Mouse (Mus musculus) kidney, embryonic 16.5 days (tissue): ENCODE measurements at regions not wholly inside any gene's neighbourhood (a gene's known extent, or its start where the extent isn't known, plus 50 kb on each side); places are given as distances from the start of the nearest gene placed in this dataset.
"Not testable (repeated sequence)": the region's sequence is repeated elsewhere in the genome, so short reads cannot be mapped to it uniquely, and the experiment has no call there.

ENCODE experiments used
- ATAC-seq: fragments of 200-750 bp; cut with Nextera tagmentation; 2 replicates; pipeline ENCODE4 v1.8.0; 2017; ENCODE audit warnings: moderate TSS enrichment; ENCODE audit not compliant: low FRiP score, low TSS enrichment
- H3K27ac ChIP-seq: fragments of 300-500 bp; sonication (generic); 2 replicates; pipeline ENCODE4 v1.5.1; 2014; ENCODE audit warnings: low read length
- H3K27me3 ChIP-seq: fragments of 300-500 bp; sonication (generic); 2 replicates; pipeline ENCODE4 v1.6.1; 2014; ENCODE audit warnings: low read length, control low read depth, mixed read lengths; ENCODE audit not compliant: insufficient read depth
- H3K36me3 ChIP-seq: fragments of 300-500 bp; sonication (generic); 2 replicates; pipeline ENCODE4 v1.6.1; 2014; ENCODE audit warnings: low read length, control low read depth, mixed read lengths; ENCODE audit not compliant: insufficient read depth
- H3K4me1 ChIP-seq: fragments of 300-500 bp; sonication (generic); 2 replicates; pipeline ENCODE4 v1.6.1; 2014; ENCODE audit warnings: low read length, control low read depth, mixed read lengths; ENCODE audit not compliant: insufficient read depth
- H3K4me2 ChIP-seq: fragments of 300-500 bp; sonication (generic); replicated peaks from 2 replicates; pipeline ENCODE4 v1.6.1; 2014; ENCODE audit warnings: low read depth, low read length
- H3K4me3 ChIP-seq: fragments of 300-500 bp; sonication (generic); 2 replicates; pipeline ENCODE4 v1.5.1; 2014; ENCODE audit warnings: mild to moderate bottlenecking, low read length
- H3K9ac ChIP-seq: fragments of 300-500 bp; sonication (generic); replicated peaks from 2 replicates; pipeline ENCODE4 v1.6.1; 2014; ENCODE audit warnings: low read length
- H3K9me3 ChIP-seq: fragments of 300-500 bp; sonication (generic); 2 replicates; pipeline ENCODE4 v1.6.1; 2016; ENCODE audit warnings: low read length, control low read depth
- WGBS: fragments of 180-500 bp; shearing (Covaris S2); extraction: QIAGEN DNeasy Blood & Tissue Kit; methylation state at CpG from one replicate; pipeline ENCODE4 v1.1.7; 2014; 5-methylcytosine and 5-hydroxymethylcytosine counted together

DNA sequence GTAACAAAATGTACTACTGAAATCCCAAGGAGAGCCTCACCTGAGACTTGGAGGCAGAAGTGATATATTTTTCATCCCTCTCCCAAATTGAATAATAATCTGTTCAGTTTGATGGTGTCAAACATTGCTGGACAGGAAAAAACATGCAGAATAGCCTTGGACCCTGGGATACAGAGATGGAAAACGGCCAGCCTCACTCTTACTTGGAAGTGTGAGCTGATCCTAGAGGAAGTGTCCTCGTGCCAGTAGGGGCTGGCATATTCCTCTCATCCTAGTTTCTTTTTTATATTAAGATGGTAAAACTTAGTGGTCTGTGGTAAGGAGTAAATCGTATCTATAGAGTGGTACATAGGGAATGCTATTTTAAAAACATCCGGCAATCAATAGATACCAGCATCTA is 107.6 kb upstream of the Mpdz start:
- 69% methylated on average over 4 of the region's 4 CpGs for WGBS
- Histone ChIP-seq H3K4me1 (no peaks in the 10 kb centered on the region), H3K4me3 (no peak overlapping the region), H3K4me2 (no peak overlapping the region), H3K27me3 (no peaks in the 10 kb centered on the region), H3K9me3 (0 out of 2 replicates have a peak, but pooled peaks cover 2% of the 10 kb centered on the region), H3K9ac (no peak overlapping the region), H3K36me3 (no peaks in the 10 kb centered on the region), H3K27ac (no peak overlapping the region)
- no peak for ATAC-seq

DNA sequence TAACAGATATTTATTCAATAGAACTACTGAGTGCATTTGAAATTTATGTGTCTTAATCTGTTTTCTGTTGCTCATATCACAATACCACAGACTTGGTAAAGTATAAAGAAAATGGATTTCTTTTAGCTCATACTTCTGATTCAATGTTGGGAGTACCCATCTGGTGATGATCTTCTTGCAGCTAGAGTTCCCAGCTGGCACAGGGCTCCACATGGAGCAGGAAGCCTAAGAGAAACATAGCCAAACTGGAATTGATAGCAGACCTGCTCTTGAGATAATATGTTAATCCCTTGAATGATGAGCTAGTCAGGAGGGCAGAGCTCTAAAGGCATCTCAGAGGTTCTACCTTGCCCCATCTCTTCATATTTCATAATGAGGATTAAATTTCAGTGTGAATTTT is 97.9 kb upstream of the Mpdz start:
- Histone ChIP-seq H3K4me1 (no peaks in the 10 kb centered on the region), H3K9ac (no peak overlapping the region), H3K4me3 (no peak overlapping the region), H3K9me3 (no peaks in the 10 kb centered on the region), H3K4me2 (no peak overlapping the region), H3K27me3 (no peaks in the 10 kb centered on the region), H3K36me3 (no peaks in the 10 kb centered on the region), H3K27ac (no peak overlapping the region)
- no peak for ATAC-seq

DNA sequence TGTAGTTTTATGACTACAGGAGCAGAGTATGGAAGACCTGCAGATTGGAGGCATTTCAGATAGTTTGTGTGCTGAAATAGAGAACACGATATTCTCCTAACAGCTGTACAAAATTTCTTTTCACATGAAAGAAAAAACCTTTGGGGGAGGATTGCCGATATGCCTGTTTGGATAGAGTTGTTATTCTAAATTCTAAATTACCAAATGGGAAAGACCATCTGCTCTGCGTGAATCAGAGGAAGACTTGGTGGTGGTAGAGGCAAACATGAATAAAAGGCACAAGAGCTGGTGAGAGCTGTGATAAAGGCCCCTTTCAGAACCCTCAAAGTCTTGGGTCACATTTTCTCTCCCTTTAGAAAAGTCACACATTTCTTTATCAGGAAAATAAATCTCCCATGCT is 96.9 kb upstream of the Mpdz start:
- H3K4me1 ChIP-seq = peaks cover 3% of the 10 kb centered on the region; the same call in 1 of the 2 replicates
- 36% methylated on average over 3 of the region's 3 CpGs for WGBS

DNA sequence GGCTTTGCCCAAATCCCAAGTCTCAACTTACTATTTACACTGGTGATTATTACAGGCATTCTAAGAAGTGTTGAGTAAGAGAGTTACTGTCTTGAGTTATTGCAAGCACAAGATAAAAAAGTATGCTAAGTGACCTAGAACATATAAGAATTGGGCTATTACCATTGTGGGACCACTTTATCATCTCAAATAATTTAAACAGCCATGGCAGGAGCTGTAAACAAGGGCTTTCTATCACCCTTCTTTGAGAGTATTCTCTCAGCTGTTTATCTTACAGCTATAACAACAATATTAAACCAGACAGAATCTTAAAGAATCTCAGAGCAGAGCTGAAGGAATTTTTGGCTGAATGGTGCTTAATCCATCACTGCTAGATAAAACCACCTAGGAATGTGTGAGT is 94.2 kb upstream of the Mpdz start:
- ATAC-seq = no peak
- no peak overlapping the region for H3K4me3 ChIP-seq
- no peaks in the 10 kb centered on the region for H3K27me3 ChIP-seq
- no peak overlapping the region for H3K27ac ChIP-seq
- no peaks in the 10 kb centered on the region for H3K9me3 ChIP-seq
- H3K9ac ChIP-seq = no peak overlapping the region
- H3K4me1 ChIP-seq = peaks cover 3% of the 10 kb centered on the region; the same call in 1 of the 2 replicates
- H3K4me2 ChIP-seq = no peak overlapping the region
- no peaks in the 10 kb centered on the region for H3K36me3 ChIP-seq

More for the DNA sequence above, 96.9 kb upstream of the Mpdz start:
- no peak for ATAC-seq
- no peak overlapping the region for H3K4me2 ChIP-seq
- H3K27me3 ChIP-seq = no peaks in the 10 kb centered on the region
- H3K9ac ChIP-seq = no peak overlapping the region
- H3K27ac ChIP-seq = no peak overlapping the region
- no peaks in the 10 kb centered on the region for H3K36me3 ChIP-seq
- H3K9me3 ChIP-seq = no peaks in the 10 kb centered on the region
- H3K4me3 ChIP-seq = no peak overlapping the region

DNA sequence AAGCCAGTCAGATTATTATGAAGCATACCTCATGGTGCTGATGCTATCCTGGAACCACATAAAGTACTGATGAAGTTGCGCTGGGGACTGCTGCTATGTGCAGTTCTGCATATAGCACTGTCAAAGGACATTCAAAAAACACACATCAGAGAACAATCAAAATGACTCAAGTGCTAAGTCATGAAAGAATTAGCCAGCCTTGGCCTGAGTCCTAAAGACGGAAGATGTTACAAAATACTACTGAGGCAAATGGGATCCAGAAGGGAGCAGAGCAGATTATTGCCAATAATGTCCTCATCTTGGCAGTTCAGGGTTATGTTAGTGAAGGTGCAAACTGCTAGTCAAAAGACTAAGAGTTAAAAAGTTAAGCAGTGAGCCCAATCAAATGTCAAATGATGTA is 87.9 kb upstream of the Mpdz start:
- Histone ChIP-seq H3K9ac (no peak overlapping the region), H3K27me3 (no peaks in the 10 kb centered on the region), H3K9me3 (no peaks in the 10 kb centered on the region; the same call in 1 of the 2 replicates), H3K27ac (no peak overlapping the region), H3K4me2 (no peak overlapping the region), H3K4me3 (no peak overlapping the region), H3K4me1 (peaks cover 3% of the 10 kb centered on the region; the same call in 1 of the 2 replicates), H3K36me3 (no peaks in the 10 kb centered on the region)
- ATAC-seq = no peak
- 88% methylated on average over 2 of the region's 2 CpGs for WGBS

DNA sequence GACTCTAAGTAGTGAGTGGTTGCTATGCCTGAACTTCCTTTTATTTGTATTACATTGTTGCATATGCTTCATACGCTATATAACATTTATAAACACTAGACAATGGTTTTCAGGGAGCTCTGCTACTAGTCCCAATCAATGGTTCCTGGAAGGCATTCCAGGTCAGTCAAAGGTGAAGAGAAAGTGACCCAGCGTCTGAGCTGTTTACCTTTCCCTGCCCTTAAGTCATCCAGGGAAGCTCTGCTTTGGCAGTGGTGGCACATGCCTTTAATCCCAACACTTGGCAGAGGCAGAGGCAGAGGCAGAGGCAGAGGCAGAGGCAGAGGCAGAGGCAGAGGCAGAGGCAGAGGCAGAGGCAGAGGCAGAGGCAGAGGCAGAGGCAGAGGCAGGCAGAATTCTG is 76.5 kb upstream of the Mpdz start:
- H3K36me3 ChIP-seq, H3K9me3 ChIP-seq, H3K27ac ChIP-seq, H3K4me3 ChIP-seq, H3K4me2 ChIP-seq, H3K27me3 ChIP-seq, ATAC-seq, H3K9ac ChIP-seq, H3K4me1 ChIP-seq: not testable (repeated sequence)
- 56% methylated on average over 2 of the region's 2 CpGs for WGBS

DNA sequence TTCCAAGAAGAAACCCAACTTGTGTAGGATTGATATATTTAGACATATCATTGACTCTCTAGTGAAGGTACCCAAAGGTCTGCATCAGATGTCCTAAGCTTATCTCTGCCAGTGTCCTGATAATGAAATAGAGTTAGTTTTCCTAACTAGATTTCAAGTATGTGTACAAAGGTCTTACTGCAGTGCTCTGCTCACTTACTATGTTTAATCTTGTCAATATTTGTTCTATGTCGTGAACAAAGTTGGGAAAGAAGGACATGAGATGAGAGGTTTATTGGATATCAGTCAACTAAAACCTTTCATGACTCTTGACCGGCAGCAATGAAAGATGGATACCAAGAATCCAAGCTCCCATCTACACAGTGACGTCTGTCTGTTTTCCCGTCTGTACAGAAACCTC is 71.9 kb upstream of the Mpdz start:
- Histone ChIP-seq H3K4me3 (no peak overlapping the region), H3K27me3 (no peaks in the 10 kb centered on the region), H3K27ac (no peak overlapping the region), H3K36me3 (no peaks in the 10 kb centered on the region), H3K9me3 (no peaks in the 10 kb centered on the region), H3K9ac (no peak overlapping the region), H3K4me1 (no peaks in the 10 kb centered on the region; the same call in 1 of the 2 replicates), H3K4me2 (no peak overlapping the region)
- no peak for ATAC-seq
- 75% methylated on average over 4 of the region's 4 CpGs for WGBS

DNA sequence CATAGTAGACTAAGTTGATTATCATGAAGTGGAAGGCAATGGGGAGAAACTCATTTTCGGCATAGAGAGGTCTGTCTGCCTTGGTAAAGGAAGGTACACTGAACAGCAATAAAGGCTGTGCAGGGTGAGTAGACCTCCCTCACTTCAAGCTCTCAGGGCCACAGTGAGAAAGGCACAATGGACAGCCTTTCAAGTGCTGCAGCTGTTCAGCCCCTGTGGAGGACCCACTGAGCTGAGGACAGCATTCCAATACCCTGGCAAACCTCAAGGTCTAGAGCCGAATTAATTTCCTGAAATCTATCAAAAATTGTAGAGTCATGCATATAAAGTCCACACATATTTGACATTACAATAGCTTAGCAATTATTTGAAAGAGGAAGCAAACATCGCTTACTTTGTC is 69.8 kb upstream of the Mpdz start:
- H3K27me3 ChIP-seq = no peaks in the 10 kb centered on the region
- ATAC-seq = no peak
- no peaks in the 10 kb centered on the region; the same call in 1 of the 2 replicates for H3K4me1 ChIP-seq
- no peak overlapping the region for H3K4me2 ChIP-seq
- 77% methylated on average over 3 of the region's 3 CpGs for WGBS
- no peak overlapping the region for H3K4me3 ChIP-seq
- H3K9ac ChIP-seq = no peak overlapping the region
- no peak overlapping the region for H3K27ac ChIP-seq
- no peaks in the 10 kb centered on the region for H3K9me3 ChIP-seq
- H3K36me3 ChIP-seq = no peaks in the 10 kb centered on the region

DNA sequence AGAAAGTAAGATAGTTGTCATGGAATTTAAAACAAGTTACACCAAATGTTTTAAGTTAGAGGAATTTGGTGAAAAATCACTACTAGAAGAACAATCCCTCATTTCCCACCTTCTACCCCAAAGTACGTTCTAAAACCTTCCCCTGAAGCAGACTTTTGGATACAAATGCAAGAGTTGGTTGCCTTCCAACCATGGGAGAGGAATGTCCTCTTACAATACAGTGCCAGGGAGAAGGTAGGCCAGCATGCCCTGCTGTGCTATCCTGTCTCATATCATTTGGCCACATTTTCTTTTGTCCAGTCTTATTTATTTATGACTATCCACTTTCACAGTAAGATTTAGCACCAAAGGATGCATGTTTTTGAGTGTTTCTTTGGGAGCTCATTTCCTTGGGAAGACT is 66.2 kb upstream of the Mpdz start:
- no peaks in the 10 kb centered on the region for H3K27me3 ChIP-seq
- no peak for ATAC-seq

DNA sequence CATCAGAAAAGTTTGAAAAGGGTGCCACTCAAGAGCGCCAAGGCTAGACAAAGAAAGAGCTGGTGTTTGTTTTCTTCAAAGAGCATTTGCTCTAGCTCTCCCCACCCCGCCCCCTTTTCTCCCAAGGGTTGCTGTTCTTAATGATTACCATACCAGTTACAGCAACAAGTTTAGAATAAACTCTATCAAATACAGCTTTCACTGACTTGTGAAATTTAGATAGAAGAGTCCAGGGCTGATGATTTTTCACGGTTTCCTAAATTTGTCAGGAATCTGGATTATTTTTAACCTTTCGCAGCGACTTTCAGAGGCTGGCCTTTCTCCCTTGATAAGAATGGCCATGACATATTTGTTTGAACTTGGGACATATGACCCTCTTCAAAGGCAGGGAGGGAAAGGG is 64.2 kb upstream of the Mpdz start:
- H3K27me3 ChIP-seq = no peaks in the 10 kb centered on the region

More for the DNA sequence above, 66.2 kb upstream of the Mpdz start:
- Histone ChIP-seq H3K9ac (no peak overlapping the region), H3K9me3 (no peaks in the 10 kb centered on the region), H3K36me3 (no peaks in the 10 kb centered on the region), H3K4me1 (no peaks in the 10 kb centered on the region; the same call in 1 of the 2 replicates), H3K4me2 (no peak overlapping the region), H3K4me3 (no peak overlapping the region), H3K27ac (no peak overlapping the region)
- 88% methylated on average over 1 of the region's 1 CpGs for WGBS

DNA sequence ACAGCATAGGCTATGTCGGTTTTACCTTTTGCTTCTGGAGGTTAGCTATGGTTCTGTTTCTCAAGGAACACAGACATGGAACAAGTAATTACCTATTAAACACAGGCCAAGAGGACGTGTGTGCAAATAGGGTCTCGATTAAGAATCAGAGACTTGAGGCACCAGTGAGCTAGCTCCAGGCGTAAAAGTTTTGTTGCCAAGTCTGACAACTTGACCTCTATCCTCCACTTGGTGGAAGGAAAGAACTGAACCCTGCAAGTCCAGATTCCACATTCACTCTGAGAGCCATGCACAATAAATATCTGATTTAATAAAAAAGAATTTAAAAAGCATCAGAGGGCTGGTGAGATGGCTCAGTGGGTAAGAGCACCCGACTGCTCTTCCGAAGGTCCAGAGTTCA is 63.7 kb upstream of the Mpdz start:
- Histone ChIP-seq H3K4me2 (no peak overlapping the region), H3K4me1 (no peaks in the 10 kb centered on the region), H3K4me3 (no peak overlapping the region), H3K27me3 (no peaks in the 10 kb centered on the region), H3K27ac (no peak overlapping the region), H3K9me3 (no peaks in the 10 kb centered on the region), H3K9ac (no peak overlapping the region), H3K36me3 (no peaks in the 10 kb centered on the region)
- 92% methylated on average over 6 of the region's 6 CpGs for WGBS
- no peak for ATAC-seq

More for the DNA sequence above, 64.2 kb upstream of the Mpdz start:
- Histone ChIP-seq H3K27ac (no peak overlapping the region), H3K4me3 (no peak overlapping the region), H3K9ac (no peak overlapping the region), H3K4me2 (no peak overlapping the region), H3K36me3 (no peaks in the 10 kb centered on the region), H3K4me1 (no peaks in the 10 kb centered on the region), H3K9me3 (no peaks in the 10 kb centered on the region)
- ATAC-seq = no peak
- WGBS = 85% methylated on average over 5 of the region's 5 CpGs
